Mouse (Mus musculus) adrenal gland, postnatal 0 days (tissue): ENCODE results near the gene Gal3st4. TPM values are rescaled to one million over a fixed set of nuclear protein-coding genes. Genes with fewer than 3 reads are reported as not detected.

Experiments used
- polyA plus RNA-seq: library from polyadenylated mRNA; unstranded; fragments of >200 nt; fragmentation: Nextera tagmentation; extraction: Ambion mirVana; gene quantifications from 2 replicates; pipeline ENCODE4 v1.2.1, GENCODE M21; 2015

Gene Gal3st4
- polyA plus RNA-seq: 1.0 and 1.4 TPM in 2 replicates

GRCm38 (mm10) chr5:138272409-138272923 lies at the start of gene Gal3st4:
TSS of gene Gal3st4 (minus strand) at chr5:138272840.

GRCm38 (mm10) chr5:138279585-138280424 lies 7.2 kb upstream of the Gal3st4 start, which contains the start of the genes Gm43720, Gpc2 and Stag3:
TSS of gene Gm43720 (minus strand) at chr5:138279958.
TSS of gene Gpc2 (minus strand) at chr5:138280005.
TSS of gene Stag3 (plus strand) at chr5:138280240.

GRCm38 (mm10) chr5:138263260-138264206 lies 9.1 kb downstream of the Gal3st4 start, which contains the start of gene BC037034:
TSS of gene BC037034 (minus strand) at chr5:138264033.

GRCm38 (mm10) chr5:138255353-138256093 lies 17.1 kb downstream of the Gal3st4 start, which contains the start of gene Lamtor4:
TSS of gene Lamtor4 (plus strand) at chr5:138255482.

GRCm38 (mm10) chr5:138225700-138226099 lies 46.9 kb downstream of the Gal3st4 start, which contains the start of gene Nxpe5:
TSS of gene Nxpe5 (plus strand) at chr5:138225898.

Other genes with a start within 250 kb of the Gal3st4 start
- not detected in 2 replicates for gene Smok3c, start 219.6 kb downstream of the Gal3st4 start, polyA plus RNA-seq
- gene Zkscan1, start 187.8 kb downstream of the Gal3st4 start, polyA plus RNA-seq: 8.4 and 10.3 TPM in 2 replicates
- gene Zscan21, start 155.9 kb downstream of the Gal3st4 start, polyA plus RNA-seq: 27.5 and 28.0 TPM in 2 replicates
- gene Zfp113, start 117.1 kb downstream of the Gal3st4 start, polyA plus RNA-seq: 9.4 and 12.4 TPM in 2 replicates
- gene Cops6, start 111.8 kb downstream of the Gal3st4 start, polyA plus RNA-seq: 198 and 240 TPM in 2 replicates
- gene Ap4m1, start 100.8 kb downstream of the Gal3st4 start, polyA plus RNA-seq: 9.8 and 16.1 TPM in 2 replicates
- 55.5 and 71.3 TPM in 2 replicates for gene Mcm7, start 100.4 kb downstream of the Gal3st4 start, polyA plus RNA-seq
- gene Taf6, start 85.4 kb downstream of the Gal3st4 start, polyA plus RNA-seq: 35.0 and 47.4 TPM in 2 replicates
- 36.8 and 39.6 TPM in 2 replicates for gene Cnpy4, start 85.4 kb downstream of the Gal3st4 start, polyA plus RNA-seq
- gene Mblac1, start 78.5 kb downstream of the Gal3st4 start, polyA plus RNA-seq: 6.1 and 7.2 TPM in 2 replicates
- gene Nxpe5, start 46.9 kb downstream of the Gal3st4 start, polyA plus RNA-seq: 0.22 and 0.44 TPM in 2 replicates
- 145 and 181 TPM in 2 replicates for gene Lamtor4, start 17.4 kb downstream of the Gal3st4 start, polyA plus RNA-seq
- gene BC037034, start 8.8 kb downstream of the Gal3st4 start, polyA plus RNA-seq: 5.3 and 6.4 TPM in 2 replicates
- gene Gm43720, start 7.1 kb upstream of the Gal3st4 start, polyA plus RNA-seq: 0.22 and 0.28 TPM in 2 replicates
- gene Gpc2, start 7.2 kb upstream of the Gal3st4 start, polyA plus RNA-seq: 4.1 and 5.5 TPM in 2 replicates
- 0.80 and 1.1 TPM in 2 replicates for gene Stag3, start 7.4 kb upstream of the Gal3st4 start, polyA plus RNA-seq
- 0.17 and 0.57 TPM in 2 replicates for gene Pvrig, start 69.1 kb upstream of the Gal3st4 start, polyA plus RNA-seq
- gene Zfp157, start 168.6 kb upstream of the Gal3st4 start, polyA plus RNA-seq: 16.2 and 19.4 TPM in 2 replicates